Mouse (Mus musculus) kidney, embryonic 14.5 days (tissue): Measurements from ENCODE around the gene Myef2. TPM values are rescaled to one million over a fixed set of nuclear protein-coding genes. Genes with fewer than 3 reads are reported as not detected.

ENCODE experiments used
- ATAC-seq: fragments of 200-750 bp; cut with Nextera tagmentation; 2 replicates; pipeline ENCODE4 v1.8.0; 2017; ENCODE audit warnings: moderate number of reproducible peaks, mild to moderate bottlenecking, moderate TSS enrichment, moderate library complexity; ENCODE audit not compliant: low FRiP score, low TSS enrichment
- H3K27ac ChIP-seq: fragments of 300-500 bp; sonication (generic); 2 replicates; pipeline ENCODE4 v1.5.1; 2014; ENCODE audit warnings: low read depth, mild to moderate bottlenecking, low read length, moderate library complexity, mixed read lengths
- H3K27me3 ChIP-seq: fragments of 300-500 bp; sonication (generic); 2 replicates; pipeline ENCODE4 v1.6.1; 2014; ENCODE audit warnings: mild to moderate bottlenecking, low read length; ENCODE audit not compliant: control insufficient read depth, insufficient read depth
- H3K36me3 ChIP-seq: fragments of 300-500 bp; sonication (generic); 2 replicates; pipeline ENCODE4 v1.6.1; 2014; ENCODE audit warnings: low read length, mixed read lengths; ENCODE audit not compliant: control insufficient read depth, insufficient read depth
- H3K4me1 ChIP-seq: fragments of 300-500 bp; sonication (generic); 2 replicates; pipeline ENCODE4 v1.6.1; 2014; ENCODE audit warnings: low read length, mixed read lengths; ENCODE audit not compliant: control insufficient read depth, insufficient read depth
- H3K4me2 ChIP-seq: fragments of 300-500 bp; sonication (generic); replicated peaks from 2 replicates; pipeline ENCODE4 v1.6.1; 2014; ENCODE audit warnings: low read depth, mild to moderate bottlenecking, low read length
- H3K4me3 ChIP-seq: fragments of 300-500 bp; sonication (generic); 2 replicates; pipeline ENCODE4 v1.5.1; 2014; ENCODE audit warnings: mild to moderate bottlenecking, low read length
- H3K9ac ChIP-seq: fragments of 300-500 bp; sonication (generic); 2 replicates; pipeline ENCODE4 v1.6.1; 2014; ENCODE audit warnings: low read depth, mild to moderate bottlenecking, low read length, moderate library complexity
- H3K9me3 ChIP-seq: fragments of 300-500 bp; sonication (generic); 2 replicates; pipeline ENCODE4 v1.6.1; 2016; ENCODE audit warnings: low read length; ENCODE audit not compliant: control insufficient read depth
- WGBS: fragments of 180-500 bp; shearing (Covaris S2); extraction: QIAGEN DNeasy Blood & Tissue Kit; methylation state at CpG from one replicate; pipeline ENCODE4 v1.1.7; 2014; 5-methylcytosine and 5-hydroxymethylcytosine counted together
- polyA plus RNA-seq: library from polyadenylated mRNA; unstranded; fragments of >200 nt; fragmentation: Nextera tagmentation; extraction: Ambion mirVana; gene quantifications from 2 replicates; pipeline ENCODE4 v1.2.1, GENCODE M21; 2014

Myef2 gene
- polyA plus RNA-seq, 1 experiment from 2014 or later, result 142 TPM

GRCm38 (mm10) chr2:125083879-125084278 lies 39.6 kb downstream of the Myef2 start:
- Histone ChIP-seq H3K27me3 (no peaks in the 10 kb centered on the region), H3K4me3 (no peak overlapping the region), H3K27ac (peak overlapping the region; percentile 24; the same call in 1 of the 2 replicates), H3K9ac (no peak overlapping the region), H3K4me2 (no peak overlapping the region), H3K9me3 (no peaks in the 10 kb centered on the region), H3K36me3 (peaks cover 25% of the 10 kb centered on the region; the same call in 1 of the 2 replicates), H3K4me1 (no peaks in the 10 kb centered on the region)
- WGBS, result 23% methylated on average over 1 of the region's 1 CpGs
- peak; percentile 79 for ATAC-seq

GRCm38 (mm10) chr2:125073056-125073780 lies 50.2 kb downstream of the Myef2 start:
- 85% methylated on average over 3 of the region's 3 CpGs for WGBS
- H3K9ac ChIP-seq, result no peak overlapping the region
- no peak overlapping the region for H3K27ac ChIP-seq
- no peak for ATAC-seq
- H3K9me3 ChIP-seq, result no peaks in the 10 kb centered on the region
- H3K4me2 ChIP-seq, result no peak overlapping the region
- H3K4me3 ChIP-seq, result no peak overlapping the region
- H3K27me3 ChIP-seq, result no peaks in the 10 kb centered on the region
- no peaks in the 10 kb centered on the region for H3K4me1 ChIP-seq
- H3K36me3 ChIP-seq, result no peaks in the 10 kb centered on the region

GRCm38 (mm10) chr2:125068696-125069095 lies 54.8 kb downstream of the Myef2 start:
- H3K4me2 ChIP-seq, result no peak overlapping the region
- H3K36me3 ChIP-seq, result no peaks in the 10 kb centered on the region
- ATAC-seq, result no peak
- no peaks in the 10 kb centered on the region for H3K9me3 ChIP-seq
- H3K4me1 ChIP-seq, result no peaks in the 10 kb centered on the region
- H3K4me3 ChIP-seq, result no peak overlapping the region
- no peak overlapping the region for H3K27ac ChIP-seq
- H3K9ac ChIP-seq, result no peak overlapping the region
- WGBS, result 87% methylated on average over 12 of the region's 12 CpGs
- no peaks in the 10 kb centered on the region for H3K27me3 ChIP-seq

- no peaks in the 10 kb centered on the region for H3K36me3 ChIP-seq
- H3K4me3 ChIP-seq, result no peak within 1 kb of the TSS
- no peak within 1 kb of the TSS for H3K27ac ChIP-seq
- H3K27me3 ChIP-seq, result no peaks in the 10 kb centered on the region
- no peak within 1 kb of the TSS for H3K4me2 ChIP-seq
- 67% methylated on average over 10 of the region's 10 CpGs for WGBS
- H3K4me1 ChIP-seq, result no peaks in the 10 kb centered on the region
- ATAC-seq, result peak; percentile 28; the same call in 1 of the 2 replicates
- H3K9ac ChIP-seq, result no peak within 1 kb of the TSS
- no peaks in the 10 kb centered on the region for H3K9me3 ChIP-seq
These were observed 55.6 kb downstream of the Myef2 start, which contains the start of gene Slc24a5 for GRCm38 (mm10) chr2:125067894-125068293. TSS of gene Slc24a5 (plus strand) at chr2:125068124.

- Histone ChIP-seq H3K36me3 (no peaks in the 10 kb centered on the region), H3K9me3 (no peaks in the 10 kb centered on the region), H3K4me3 (no peak overlapping the region), H3K4me1 (no peaks in the 10 kb centered on the region), H3K4me2 (no peak overlapping the region), H3K27ac (no peak overlapping the region), H3K27me3 (no peaks in the 10 kb centered on the region), H3K9ac (no peak overlapping the region)
- no peak; the same call in 1 of the 2 replicates for ATAC-seq
- 92% methylated on average over 7 of the region's 7 CpGs for WGBS
These were observed 56.1 kb downstream of the Myef2 start for GRCm38 (mm10) chr2:125067373-125067772.

GRCm38 (mm10) chr2:125062944-125063343 lies 60.5 kb downstream of the Myef2 start:
- no peaks in the 10 kb centered on the region for H3K4me1 ChIP-seq
- no peaks in the 10 kb centered on the region for H3K27me3 ChIP-seq
- H3K4me2 ChIP-seq, result no peak overlapping the region
- no peak; the same call in 1 of the 2 replicates for ATAC-seq
- no peaks in the 10 kb centered on the region for H3K36me3 ChIP-seq
- no peak overlapping the region for H3K4me3 ChIP-seq
- H3K9me3 ChIP-seq, result no peaks in the 10 kb centered on the region
- H3K9ac ChIP-seq, result no peak overlapping the region
- WGBS, result 66% methylated on average over 4 of the region's 4 CpGs
- no peak overlapping the region for H3K27ac ChIP-seq

DNA sequence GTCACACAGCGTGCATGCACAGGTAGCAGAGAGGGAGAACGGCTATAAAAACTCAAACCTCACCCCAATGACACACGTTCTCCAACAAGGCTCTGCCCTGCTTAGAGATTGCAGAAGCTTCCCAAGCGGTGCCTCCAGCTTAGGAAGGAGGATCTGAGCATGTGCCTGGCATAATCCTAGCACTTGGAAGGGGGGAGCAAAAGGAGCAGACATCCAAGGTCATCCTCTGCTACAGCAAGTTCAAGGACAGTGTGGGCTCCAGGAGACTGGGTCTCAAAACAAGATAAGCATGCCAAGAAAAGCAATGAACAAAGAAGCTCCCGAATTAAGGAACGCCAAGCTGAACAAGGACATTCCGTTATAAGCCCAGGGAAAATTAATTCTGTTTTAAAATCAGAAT lies 62.0 kb downstream of the Myef2 start:
- no peak overlapping the region for H3K27ac ChIP-seq
- WGBS, result 87% methylated on average over 7 of the region's 7 CpGs
- H3K4me1 ChIP-seq, result no peaks in the 10 kb centered on the region
- no peaks in the 10 kb centered on the region for H3K9me3 ChIP-seq
- no peak overlapping the region for H3K4me3 ChIP-seq
- no peaks in the 10 kb centered on the region for H3K36me3 ChIP-seq
- H3K4me2 ChIP-seq, result no peak overlapping the region
- no peaks in the 10 kb centered on the region for H3K27me3 ChIP-seq
- H3K9ac ChIP-seq, result no peak overlapping the region
- no peak for ATAC-seq

GRCm38 (mm10) chr2:125057250-125057815 lies 66.1 kb downstream of the Myef2 start:
- Histone ChIP-seq H3K36me3 (no peaks in the 10 kb centered on the region), H3K27ac (no peak overlapping the region), H3K9ac (no peak overlapping the region), H3K4me1 (no peaks in the 10 kb centered on the region), H3K27me3 (no peaks in the 10 kb centered on the region; the same call in 1 of the 2 replicates), H3K4me2 (no peak overlapping the region), H3K4me3 (no peak overlapping the region), H3K9me3 (no peaks in the 10 kb centered on the region)
- 41% methylated on average over 7 of the region's 7 CpGs for WGBS
- ATAC-seq, result no peak

GRCm38 (mm10) chr2:125055316-125055903 lies 68.1 kb downstream of the Myef2 start:
- no peaks in the 10 kb centered on the region for H3K36me3 ChIP-seq
- H3K9me3 ChIP-seq, result no peaks in the 10 kb centered on the region
- no peak for ATAC-seq
- H3K4me2 ChIP-seq, result no peak overlapping the region
- no peak overlapping the region for H3K27ac ChIP-seq
- no peaks in the 10 kb centered on the region; the same call in 1 of the 2 replicates for H3K27me3 ChIP-seq
- no peaks in the 10 kb centered on the region for H3K4me1 ChIP-seq
- H3K9ac ChIP-seq, result no peak overlapping the region
- 91% methylated on average over 7 of the region's 7 CpGs for WGBS
- no peak overlapping the region for H3K4me3 ChIP-seq
